Mouse (Mus musculus): ENCODE measurements around the gene Nt5dc3.

Nt5dc3 gene

GRCm38 (mm10) chr10:86779816-86780500 is 1.2 kb downstream of the Nt5dc3 start:
- no peak for DNase-seq

- no peak for DNase-seq
These were observed 2.8 kb downstream of the Nt5dc3 start for GRCm38 (mm10) chr10:86781641-86782040.

DNA sequence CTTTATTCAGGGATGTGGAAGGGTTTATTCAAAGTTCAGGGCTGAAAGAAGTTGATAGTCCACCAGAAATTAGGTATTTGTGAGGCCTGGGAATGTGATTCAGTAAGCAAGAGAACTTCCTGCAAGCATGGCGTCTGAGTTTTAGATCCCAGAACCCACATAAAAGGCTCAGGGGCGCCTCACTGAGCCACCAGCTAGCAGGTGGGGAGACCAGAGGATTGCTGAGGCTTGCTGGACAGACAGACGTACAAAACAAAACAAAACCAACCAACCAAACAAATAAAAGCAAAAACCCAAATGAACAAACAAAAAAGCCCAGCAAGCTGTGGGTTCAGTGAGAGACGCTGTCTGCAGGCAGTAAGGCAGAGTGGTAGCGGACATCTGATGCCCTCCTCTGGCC is 3.9 kb downstream of the Nt5dc3 start:
- no peak for DNase-seq

DNA sequence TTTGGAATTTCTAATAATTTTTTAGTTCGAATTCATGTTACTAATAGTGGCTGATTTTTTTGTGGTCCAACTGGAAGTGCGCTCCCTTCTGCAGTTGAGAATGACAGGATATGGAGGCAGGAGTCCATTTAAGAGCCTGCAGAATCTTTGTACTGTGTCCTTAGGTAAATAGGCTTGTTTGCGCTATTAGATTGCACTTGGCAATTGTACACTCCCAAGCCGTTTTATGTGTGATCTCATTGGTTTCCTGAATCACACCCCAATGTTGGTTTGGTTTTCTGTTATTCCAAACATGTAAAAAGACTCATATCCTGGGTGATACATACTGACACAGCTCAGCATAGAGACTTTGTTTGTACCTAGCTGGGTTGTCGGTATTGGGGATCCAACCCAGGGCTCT is 4.8 kb downstream of the Nt5dc3 start:
- no peak for DNase-seq

GRCm38 (mm10) chr10:86784126-86784675 is 5.4 kb downstream of the Nt5dc3 start:
- DNase-seq, result no peak

DNA sequence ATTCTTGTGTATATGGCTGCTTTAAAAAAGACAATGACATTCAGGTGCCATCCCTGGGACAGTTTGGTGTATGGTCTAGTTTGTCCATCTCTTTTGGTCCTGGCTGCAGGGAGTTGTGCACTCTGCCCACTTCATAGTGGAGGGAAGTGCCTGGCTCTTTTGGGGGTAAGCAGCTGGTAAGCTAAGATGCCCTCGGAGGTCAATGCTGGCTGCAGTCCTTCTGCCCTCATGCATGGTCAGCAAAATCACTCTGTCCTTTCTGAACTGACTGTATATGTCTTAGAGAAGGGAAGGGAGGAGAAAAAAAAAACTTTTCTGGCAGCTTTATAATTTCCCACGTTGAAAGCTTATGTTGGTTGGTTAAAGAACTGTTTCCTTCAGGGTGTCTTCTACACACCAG is 6.6 kb downstream of the Nt5dc3 start:
- peak; percentile 51 for DNase-seq

- no peak for DNase-seq
These were observed 7.3 kb downstream of the Nt5dc3 start for GRCm38 (mm10) chr10:86786083-86786482.

DNA sequence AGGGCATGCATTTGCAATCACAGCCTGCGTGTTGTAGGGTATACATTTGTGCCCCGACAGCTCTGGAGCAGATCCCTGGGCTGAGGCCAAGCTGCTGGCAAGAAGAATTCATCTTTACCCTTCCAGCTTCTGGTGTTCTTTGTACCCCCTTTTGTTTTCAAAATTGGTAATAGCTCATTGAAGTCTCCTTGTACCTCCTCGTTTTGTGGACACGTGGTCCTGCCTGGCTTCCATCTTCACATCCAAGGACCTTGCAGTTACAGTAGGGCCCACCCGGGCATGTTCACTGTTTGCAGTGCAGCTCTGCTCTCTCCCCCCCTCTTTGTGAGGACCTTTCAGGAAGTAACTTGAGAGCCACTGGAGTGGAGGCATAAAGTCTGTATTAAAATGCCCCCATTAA is 9.4 kb downstream of the Nt5dc3 start:
- DNase-seq, result no peak

DNA sequence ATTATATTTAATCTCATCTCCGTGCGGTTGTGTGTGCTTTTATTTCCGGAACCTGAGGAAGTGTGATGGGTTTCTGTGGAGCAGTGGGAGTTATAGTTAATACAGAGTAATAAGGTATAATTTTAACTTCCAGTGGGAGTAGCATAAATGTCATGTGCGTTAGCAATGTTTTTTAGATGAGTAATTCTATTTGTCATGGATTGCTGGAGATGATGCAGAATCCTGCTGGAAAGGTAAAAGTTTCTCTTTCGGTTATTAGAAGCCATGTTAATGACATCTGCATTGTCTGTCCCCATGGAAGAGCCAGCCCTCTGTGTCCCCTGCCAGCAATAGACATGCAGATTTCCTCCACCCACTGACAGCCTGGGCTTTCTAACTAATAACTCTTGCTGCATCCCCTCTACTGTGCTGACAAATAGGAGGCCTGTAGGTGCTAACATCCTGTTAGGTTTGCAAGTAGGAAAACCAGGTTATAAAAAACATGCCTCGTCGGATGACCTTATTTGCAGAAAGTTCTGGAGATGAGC is 10.4 kb downstream of the Nt5dc3 start:
- DNase-seq, result no peak

GRCm38 (mm10) chr10:86791507-86792184 is 12.8 kb downstream of the Nt5dc3 start:
- no peak for DNase-seq

DNA sequence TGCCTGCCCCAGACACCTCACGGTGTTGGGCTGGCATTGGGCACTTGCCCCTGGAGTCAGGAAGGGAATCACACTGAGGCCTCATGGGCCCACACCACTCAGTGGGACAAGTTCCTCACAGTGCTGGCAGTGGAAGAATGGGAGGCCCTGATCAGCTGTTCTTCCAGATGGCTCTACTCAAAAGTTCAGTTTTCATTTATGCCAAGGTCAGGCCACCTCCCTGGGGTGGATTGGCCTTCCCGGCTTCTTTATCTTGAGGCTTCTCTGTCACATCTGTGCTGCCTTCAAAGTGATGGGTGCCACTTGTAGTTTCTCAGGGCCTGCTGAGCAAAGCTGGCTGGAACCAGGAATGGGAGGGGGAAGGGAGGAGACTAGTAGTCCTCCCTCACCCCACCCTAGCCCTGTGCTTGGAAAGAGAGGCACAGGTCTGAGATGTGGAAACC is 14.7 kb downstream of the Nt5dc3 start:
- no peak for DNase-seq

DNA sequence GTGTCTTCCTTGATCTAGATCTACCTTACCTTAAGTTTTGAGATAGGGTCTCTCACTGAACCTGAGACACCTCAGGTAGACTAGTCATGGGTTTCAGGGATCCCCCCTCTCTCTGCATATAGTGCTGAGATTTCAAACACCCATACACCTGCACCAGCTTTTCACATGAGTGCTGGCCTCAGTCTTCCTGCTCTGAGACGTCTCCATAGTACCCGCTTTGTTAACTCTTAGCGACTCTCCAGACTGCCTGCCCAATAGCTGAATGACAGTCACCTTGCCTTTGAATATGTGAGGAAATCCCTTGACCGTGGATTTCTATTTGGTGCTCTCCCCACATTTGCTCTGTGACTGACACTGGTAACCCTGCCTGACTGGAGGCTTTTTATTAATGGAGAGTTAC is 15.4 kb downstream of the Nt5dc3 start:
- no peak for DNase-seq

- no peak for DNase-seq
These were observed 16.2 kb downstream of the Nt5dc3 start for GRCm38 (mm10) chr10:86794794-86795535.

- DNase-seq, result no peak
These were observed 17.4 kb downstream of the Nt5dc3 start for GRCm38 (mm10) chr10:86796073-86796741.

- no peak for DNase-seq
These were observed 28.6 kb downstream of the Nt5dc3 start for GRCm38 (mm10) chr10:86807362-86807761.

DNA sequence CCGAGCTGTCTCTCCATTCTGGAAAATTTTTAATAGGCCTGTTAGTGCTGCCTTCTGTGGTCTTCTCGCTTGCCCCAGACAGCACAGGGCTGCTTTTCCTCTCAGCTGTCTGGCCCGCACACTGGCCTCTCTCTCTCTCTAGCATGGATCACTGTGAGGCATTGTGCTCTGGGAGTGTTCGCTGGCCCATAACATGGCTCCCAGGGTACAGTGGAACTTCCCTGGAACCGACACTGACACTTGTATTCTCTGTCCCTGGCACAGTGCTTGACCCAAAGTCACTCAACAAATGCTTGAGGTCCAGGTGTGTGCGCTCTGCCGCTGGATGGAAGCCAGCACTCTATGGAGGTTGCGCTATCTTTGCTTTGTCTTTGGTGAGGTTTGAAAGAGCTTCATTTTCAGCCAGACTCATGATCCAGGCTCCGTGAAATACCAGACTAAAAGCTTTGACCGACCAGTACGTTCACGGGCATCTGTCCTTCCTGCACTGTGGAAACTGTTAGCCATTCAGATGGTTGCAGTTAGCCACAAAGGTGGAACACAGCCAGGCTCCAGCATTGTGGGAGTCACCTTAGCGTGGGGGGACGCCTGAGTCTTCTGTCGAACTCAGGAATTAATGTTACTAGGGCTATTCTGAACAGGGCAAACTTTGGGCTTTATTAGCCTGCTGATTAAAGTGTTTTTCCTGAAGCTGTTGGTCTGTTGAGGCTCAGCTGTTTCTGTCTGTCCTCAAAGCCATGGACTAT is 29.4 kb downstream of the Nt5dc3 start:
- no peak for DNase-seq

- DNase-seq, result no peak
These were observed 31.2 kb downstream of the Nt5dc3 start for GRCm38 (mm10) chr10:86810000-86810399.

DNA sequence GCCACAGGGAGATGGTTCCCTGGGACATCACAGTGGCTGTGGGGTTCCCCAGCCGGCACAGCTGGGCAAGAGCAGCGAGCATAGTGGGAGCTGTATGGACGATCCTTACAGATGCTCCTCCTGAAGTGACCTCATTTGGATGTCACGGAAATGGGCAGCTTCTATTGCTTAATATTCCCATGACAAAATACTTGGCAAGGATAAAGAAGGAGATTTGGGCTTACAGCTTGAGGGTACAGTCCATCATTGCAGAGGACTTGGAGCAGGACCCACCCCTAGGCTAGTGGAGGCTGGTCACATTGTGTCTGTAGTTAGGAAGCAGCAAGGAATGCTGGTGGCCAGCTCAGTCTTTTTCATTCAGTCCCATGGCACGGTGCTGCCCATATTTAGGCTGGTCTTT is 31.8 kb downstream of the Nt5dc3 start:
- no peak for DNase-seq

DNA sequence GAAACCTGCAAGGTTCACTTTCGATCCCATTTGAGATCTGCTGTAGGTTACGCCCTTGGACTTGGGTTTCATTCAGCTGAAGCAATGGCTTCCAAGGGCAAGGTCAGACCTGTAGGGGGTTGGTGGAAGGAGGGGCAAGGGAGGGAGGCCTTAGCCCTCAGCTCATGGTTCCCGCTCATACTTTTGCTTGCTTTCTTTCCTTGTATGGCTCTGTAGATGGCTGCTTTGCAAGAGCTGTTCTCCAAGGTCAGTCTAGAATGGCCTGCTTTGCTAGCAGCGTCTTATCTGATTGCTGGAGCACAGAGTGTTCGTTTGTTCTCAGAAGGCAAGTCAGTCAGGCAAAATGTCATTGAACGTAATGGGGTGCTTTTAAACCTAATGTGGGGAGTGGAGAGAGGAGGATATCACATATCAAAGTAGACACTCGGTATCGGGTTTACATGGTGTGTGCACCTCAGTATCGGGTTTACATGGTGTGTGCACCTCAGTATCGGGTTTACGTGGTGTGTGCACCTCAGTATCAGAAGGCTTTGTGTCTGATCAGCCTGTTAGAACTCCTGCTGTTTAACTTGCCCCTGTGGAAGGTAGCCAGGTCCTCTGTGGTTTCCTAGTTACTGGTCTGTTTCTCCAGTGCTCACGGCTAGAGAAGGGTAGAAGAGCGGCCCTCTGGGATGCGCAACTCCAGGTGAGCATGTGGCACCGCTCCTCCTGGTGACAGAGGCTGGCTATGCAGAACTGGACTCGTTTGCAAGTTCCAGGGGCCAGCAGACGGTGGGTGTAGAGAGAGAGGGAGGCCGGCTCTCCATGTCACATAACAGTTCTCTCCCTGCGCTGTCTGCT is 35.7 kb downstream of the Nt5dc3 start:
- peak; percentile 50 for DNase-seq

DNA sequence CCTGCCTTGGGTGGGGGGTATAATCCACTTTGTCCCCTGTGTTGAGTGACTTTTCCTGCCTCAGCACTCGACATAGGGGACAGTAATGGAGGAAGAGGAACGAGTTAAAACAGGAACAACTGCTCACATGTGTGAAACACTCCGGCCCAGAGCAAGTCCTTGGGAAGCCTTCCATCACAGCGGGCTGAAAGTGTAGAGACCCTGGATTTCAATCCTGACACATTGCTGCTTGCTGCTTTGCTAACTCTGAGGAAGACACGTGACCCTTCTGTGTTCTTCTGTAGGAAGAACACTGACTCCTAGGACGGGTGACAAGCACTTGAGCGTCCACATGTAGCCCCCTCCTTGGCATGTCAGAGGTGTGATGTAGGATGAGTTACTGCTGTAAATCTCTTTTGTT is 36.3 kb downstream of the Nt5dc3 start:
- DNase-seq, result no peak

DNA sequence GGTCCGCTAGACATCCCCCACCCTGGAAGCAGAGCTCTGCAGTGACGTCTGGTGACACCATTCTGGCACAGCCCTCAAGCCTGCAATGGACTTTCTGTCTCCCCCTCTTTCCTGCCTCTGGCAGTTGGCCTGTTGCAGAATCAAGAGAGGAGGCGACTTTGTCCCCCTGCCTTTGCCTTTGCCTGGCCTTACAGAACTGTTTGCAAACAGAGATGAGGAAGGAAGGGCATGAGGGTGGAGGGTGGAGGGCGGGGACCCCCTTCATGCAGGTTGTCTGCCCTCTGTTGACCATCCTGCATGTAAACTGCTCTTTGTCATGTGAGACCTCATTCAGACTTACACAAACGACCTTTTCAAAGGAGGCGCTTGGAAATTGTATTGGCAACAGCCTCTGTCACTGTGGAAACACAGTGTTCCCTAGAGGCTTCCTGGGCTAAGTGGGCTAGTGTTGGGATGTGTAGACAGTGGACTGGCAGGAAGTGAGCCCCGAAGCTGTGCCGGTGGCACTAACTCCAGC is 40.9 kb downstream of the Nt5dc3 start:
- no peak for DNase-seq
